Mouse (Mus musculus) midbrain, postnatal 0 days (tissue): ENCODE results near the gene Lzts3. TPM values are rescaled to one million over a fixed set of nuclear protein-coding genes. Genes with fewer than 3 reads are reported as not detected.

Source experiments
- ATAC-seq: fragments of 200-750 bp; cut with Nextera tagmentation; 2 replicates; pipeline ENCODE4 v1.8.0; 2017; ENCODE audit warnings: moderate number of reproducible peaks, mild to moderate bottlenecking, moderate TSS enrichment, moderate library complexity; ENCODE audit not compliant: low FRiP score
- DNase-seq: peaks from one replicate; pipeline ENCODE4 v3.0.0-alpha.2; 2015; ENCODE audit warnings: low spot score
- H3K27ac ChIP-seq: fragments of 300-500 bp; sonication (generic); 2 replicates; pipeline ENCODE4 v1.5.1; 2014; ENCODE audit warnings: low read depth, mild to moderate bottlenecking, low read length, mixed read lengths
- H3K27me3 ChIP-seq: fragments of 300-500 bp; sonication (generic); 2 replicates; pipeline ENCODE4 v1.6.1; 2014; ENCODE audit warnings: low read length, control low read depth, mixed read lengths; ENCODE audit not compliant: insufficient read depth
- H3K36me3 ChIP-seq: fragments of 300-500 bp; sonication (generic); 2 replicates; pipeline ENCODE4 v1.6.1; 2014; ENCODE audit warnings: low read length, control low read depth, mixed read lengths; ENCODE audit not compliant: insufficient read depth
- H3K4me1 ChIP-seq: fragments of 300-500 bp; sonication (generic); 2 replicates; pipeline ENCODE4 v1.6.1; 2014; ENCODE audit warnings: mild to moderate bottlenecking, control low read depth, antibody characterized with exemption, low read length, mixed read lengths; ENCODE audit not compliant: insufficient read depth
- H3K4me2 ChIP-seq: fragments of 300-500 bp; sonication (generic); 2 replicates; pipeline ENCODE4 v1.6.1; 2014; ENCODE audit warnings: low read depth, mild to moderate bottlenecking, low read length, mixed read lengths; ENCODE audit not compliant: poor library complexity, severe bottlenecking
- H3K4me3 ChIP-seq: fragments of 300-500 bp; sonication (generic); 2 replicates; pipeline ENCODE4 v1.5.1; 2014; ENCODE audit warnings: low read depth, mild to moderate bottlenecking, low read length, moderate library complexity
- H3K9ac ChIP-seq: fragments of 300-500 bp; sonication (generic); replicated peaks from 2 replicates; pipeline ENCODE4 v1.6.1; 2014; ENCODE audit warnings: mild to moderate bottlenecking, low read length, moderate library complexity, mixed read lengths; ENCODE audit not compliant: poor library complexity, severe bottlenecking
- H3K9me3 ChIP-seq: fragments of 300-500 bp; sonication (generic); 2 replicates; pipeline ENCODE4 v1.6.1; 2016; ENCODE audit warnings: low read length, control low read depth
- CTCF ChIP-seq: IDR thresholded peaks from 2 replicates; pipeline ENCODE4 v1.5.1; 2016; ENCODE audit warnings: antibody characterized with exemption, mild to moderate bottlenecking
- WGBS: fragments of 180-500 bp; shearing (Covaris S2); extraction: QIAGEN DNeasy Blood & Tissue Kit; methylation state at CpG from one replicate; pipeline ENCODE4 v1.1.7; 2014; 5-methylcytosine and 5-hydroxymethylcytosine counted together
- polyA plus RNA-seq: library from polyadenylated mRNA; unstranded; fragments of >200 nt; fragmentation: Nextera tagmentation; extraction: Ambion mirVana; gene quantifications from 2 replicates; pipeline ENCODE4 v1.2.1, GENCODE M21; 2015
- total RNA-seq: library from RNA; depleted of rRNA; stranded (reverse); fragments of >200 nt; gene quantifications from 2 replicates; pipeline ENCODE4 v1.2.3, GENCODE M21; 2014

Gene Lzts3
- total and polyA plus RNA-seq, 2 experiments from 2014 or later, result 18.8 to 76.6 TPM

- Histone ChIP-seq H3K9ac (no peak overlapping the region), H3K27me3 (peaks cover 26% of the 10 kb centered on the region), H3K36me3 (peaks cover 28% of the 10 kb centered on the region), H3K4me1 (peaks cover 2% of the 10 kb centered on the region; the same call in 1 of the 2 replicates), H3K4me3 (0 out of 2 replicates have a peak overlapping the region, but pooled peaks have one; percentile 6), H3K27ac (no peak overlapping the region), H3K4me2 (peak overlapping the region; percentile 24), H3K9me3 (no peaks in the 10 kb centered on the region)
- WGBS, result 19% methylated on average over 37 of the region's 38 CpGs
- ATAC-seq, result 0 out of 2 replicates have a peak, but pooled peaks have one; percentile 7
- DNase-seq, result no peak
- TF ChIP-seq CTCF, result peak; percentile 38; the same call in 1 of the 2 replicates
Observed at GRCm38 (mm10) chr2:130634739-130635411, 7.7 kb downstream of the Lzts3 start.

DNA sequence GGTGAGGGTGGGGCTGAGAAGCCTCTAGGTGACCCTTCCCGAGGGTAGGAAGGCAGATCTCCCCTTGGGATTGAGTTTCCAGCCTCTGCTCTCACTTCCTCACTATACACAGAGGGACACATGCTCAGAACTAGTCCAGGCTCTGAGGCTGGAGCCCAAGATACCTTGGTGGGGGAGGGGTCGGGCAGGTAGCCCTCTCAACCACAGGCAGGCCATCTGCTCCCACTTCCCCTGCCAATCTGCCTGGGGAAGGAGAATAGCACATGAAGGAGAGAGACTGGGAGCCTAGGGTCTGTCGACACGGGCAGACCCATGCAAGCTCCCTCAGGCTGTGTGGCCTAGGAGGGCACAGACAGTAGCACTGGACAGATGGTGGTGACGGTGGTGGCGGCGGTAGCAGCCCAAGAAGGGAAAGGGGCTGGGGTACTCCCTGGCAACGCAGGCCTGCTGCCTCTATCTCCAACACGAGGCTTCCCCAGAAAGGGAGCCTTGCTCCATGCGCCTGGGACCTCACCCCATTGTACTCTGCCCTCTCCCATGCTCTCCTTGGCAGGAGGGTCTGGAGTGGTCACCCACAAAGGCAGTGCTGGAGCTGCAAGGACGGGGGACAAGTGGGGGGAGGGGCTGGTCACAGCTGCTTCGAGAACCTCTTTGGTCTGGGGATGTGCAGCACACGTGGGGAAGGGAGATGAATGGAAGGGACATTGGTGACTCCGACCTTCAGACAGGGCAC, 8.4 kb downstream of the Lzts3 start:
- Histone ChIP-seq H3K4me3 (no peak overlapping the region), H3K27ac (no peak overlapping the region), H3K9ac (no peak overlapping the region), H3K36me3 (peaks cover 24% of the 10 kb centered on the region), H3K27me3 (peaks cover 26% of the 10 kb centered on the region), H3K9me3 (no peaks in the 10 kb centered on the region), H3K4me2 (peak overlapping the region; percentile 24; the same call in 1 of the 2 replicates), H3K4me1 (peaks cover 2% of the 10 kb centered on the region; the same call in 1 of the 2 replicates)
- TF ChIP-seq CTCF, result no peak
- DNase-seq (peak; percentile 26), ATAC-seq (peak; percentile 18; the same call in 1 of the 2 replicates)
- WGBS, result 25% methylated on average over 14 of the region's 14 CpGs

- Histone ChIP-seq H3K4me3 (no peak overlapping the region), H3K27me3 (peaks cover 26% of the 10 kb centered on the region), H3K36me3 (peaks cover 23% of the 10 kb centered on the region), H3K9me3 (no peaks in the 10 kb centered on the region), H3K27ac (no peak overlapping the region), H3K9ac (no peak overlapping the region), H3K4me1 (peaks cover 6% of the 10 kb centered on the region), H3K4me2 (no peak overlapping the region)
- TF ChIP-seq CTCF, result no peak
- ATAC-seq (no peak), DNase-seq (peak; percentile 58)
- 39% methylated on average over 5 of the region's 5 CpGs for WGBS
Observed at GRCm38 (mm10) chr2:130632887-130633675, 9.5 kb downstream of the Lzts3 start.

GRCm38 (mm10) chr2:130632416-130632815, 10.2 kb downstream of the Lzts3 start:
- WGBS, result 52% methylated on average over 1 of the region's 1 CpGs
- ATAC-seq, result no peak

GRCm38 (mm10) chr2:130629839-130630203, 12.8 kb downstream of the Lzts3 start, which contains the start of the genes Fastkd5 and Ubox5:
Gene Fastkd5, minus strand, starts transcription at chr2:130630027.
Gene Ubox5, minus strand, starts transcription at chr2:130630038.
- no peak for TF ChIP-seq CTCF
- peaks cover 12% of the 10 kb centered on the region for H3K36me3 ChIP-seq
- DNase-seq (peak; percentile 90), ATAC-seq (peak; percentile 77)
- peak within 1 kb of the TSS; percentile 91 for H3K4me2 ChIP-seq
- peak within 1 kb of the TSS; percentile 93 for H3K9ac ChIP-seq
- peaks cover 7% of the 10 kb centered on the region for H3K27me3 ChIP-seq
- no peaks in the 10 kb centered on the region for H3K9me3 ChIP-seq
- 2% methylated on average over 25 of the region's 25 CpGs for WGBS
- peaks cover 3% of the 10 kb centered on the region; the same call in 1 of the 2 replicates for H3K4me1 ChIP-seq
- peak within 1 kb of the TSS; percentile 97 for H3K4me3 ChIP-seq
- H3K27ac ChIP-seq, result peak within 1 kb of the TSS; percentile 75

More at GRCm38 (mm10) chr2:130632416-130632815, 10.2 kb downstream of the Lzts3 start:
- TF ChIP-seq CTCF, result no peak
- peak; percentile 60 for DNase-seq
- Histone ChIP-seq H3K27me3 (peaks cover 26% of the 10 kb centered on the region), H3K4me2 (no peak overlapping the region), H3K4me1 (peaks cover 6% of the 10 kb centered on the region), H3K36me3 (peaks cover 23% of the 10 kb centered on the region), H3K4me3 (no peak overlapping the region), H3K27ac (no peak overlapping the region), H3K9me3 (no peaks in the 10 kb centered on the region), H3K9ac (no peak overlapping the region)
